Mouse (Mus musculus): Measurements from ENCODE around the gene Plcb4. TPM values are rescaled to one million over a fixed set of nuclear protein-coding genes. Genes with fewer than 3 reads are reported as not detected.

Plcb4 gene
- total RNA-seq (2021): 10 to 100 TPM; 32.0 to 48.9 TPM
- polyA plus RNA-seq (2012; rRNA removed): 4.5 and 7.6 TPM in 2 replicates
- long read RNA-seq: 0 reads

DNA sequence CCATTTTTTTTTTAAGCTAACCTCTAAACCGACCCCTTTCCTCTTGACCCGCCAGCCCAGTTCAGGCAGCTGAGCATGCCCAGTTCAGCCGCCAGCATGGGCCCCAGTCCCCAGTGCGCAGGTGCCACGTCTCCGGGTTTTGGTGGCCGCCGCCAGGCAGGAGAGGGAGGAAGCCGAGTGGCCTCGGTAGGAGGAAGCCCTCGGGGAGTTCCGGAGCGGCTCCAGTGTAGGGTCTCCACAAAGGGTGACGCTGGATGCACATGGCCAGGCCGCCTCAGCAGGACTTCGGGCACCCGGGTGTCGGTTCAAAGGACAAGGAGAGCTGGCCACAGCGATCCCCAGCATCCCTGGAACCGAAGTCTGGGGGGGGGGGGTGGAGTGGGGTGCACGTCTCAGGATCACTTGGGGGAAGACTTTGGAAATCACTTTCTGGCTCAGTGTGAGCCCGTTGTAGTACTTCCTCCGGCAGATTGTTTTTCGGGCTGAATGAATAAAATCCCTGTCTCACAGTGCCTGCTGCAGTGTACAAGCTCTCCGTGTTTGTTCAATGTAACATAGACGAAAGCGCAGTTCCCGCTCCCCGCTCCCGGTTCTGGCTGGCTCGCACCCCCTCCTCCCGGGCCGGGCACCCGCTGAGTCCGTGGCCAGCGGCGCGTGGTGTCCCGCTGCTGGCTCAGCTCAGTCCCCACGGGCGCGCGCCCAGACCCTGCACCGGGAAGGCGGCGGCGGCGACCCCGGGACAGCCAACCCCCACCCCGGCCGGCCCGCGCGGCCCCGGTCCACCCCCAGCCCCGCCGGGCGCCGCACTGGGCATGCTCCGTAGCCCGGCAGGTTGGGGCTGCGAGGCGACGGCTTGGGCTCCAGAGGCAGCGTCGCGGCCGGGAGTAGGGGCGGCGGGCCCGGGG, at the start of gene Plcb4:
TSS of gene Plcb4 (plus strand) at position 526 of the 905 bp plus-strand sequence.
- DNase-seq: peak; percentile 93

GRCm38 (mm10) chr2:135614651-135615261, 44.1 kb upstream of the Plcb4 start:
- no peak for DNase-seq

- peak; percentile 8 for DNase-seq
Measured at GRCm38 (mm10) chr2:135616090-135616489, 42.7 kb upstream of the Plcb4 start.

- no peak for DNase-seq
Measured at GRCm38 (mm10) chr2:135618551-135618950, 40.3 kb upstream of the Plcb4 start.

GRCm38 (mm10) chr2:135619956-135620355, 38.9 kb upstream of the Plcb4 start:
- no peak for DNase-seq

DNA sequence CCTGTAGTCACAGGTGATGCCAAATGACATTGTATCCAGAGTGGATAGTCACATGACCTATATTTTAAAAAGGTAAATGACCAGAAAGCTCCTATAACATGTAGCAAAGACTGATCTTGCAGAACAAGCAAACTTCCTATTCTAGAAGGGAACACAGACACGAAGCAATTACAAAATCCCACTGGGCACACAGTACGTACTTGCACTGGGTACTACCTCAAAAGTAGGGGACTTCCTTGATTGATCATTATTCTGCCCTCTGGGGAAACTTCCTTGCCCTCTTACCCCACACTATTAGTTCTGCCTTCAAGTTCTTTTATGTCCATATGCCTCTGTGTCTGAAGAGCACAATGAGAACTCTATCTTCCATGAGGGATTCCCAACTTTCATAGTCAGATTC, 31.0 kb upstream of the Plcb4 start:
- DNase-seq: no peak

- no peak for DNase-seq
Measured at GRCm38 (mm10) chr2:135637227-135637626, 21.6 kb upstream of the Plcb4 start.

- DNase-seq: no peak
Measured at GRCm38 (mm10) chr2:135641002-135641401, 17.8 kb upstream of the Plcb4 start.

DNA sequence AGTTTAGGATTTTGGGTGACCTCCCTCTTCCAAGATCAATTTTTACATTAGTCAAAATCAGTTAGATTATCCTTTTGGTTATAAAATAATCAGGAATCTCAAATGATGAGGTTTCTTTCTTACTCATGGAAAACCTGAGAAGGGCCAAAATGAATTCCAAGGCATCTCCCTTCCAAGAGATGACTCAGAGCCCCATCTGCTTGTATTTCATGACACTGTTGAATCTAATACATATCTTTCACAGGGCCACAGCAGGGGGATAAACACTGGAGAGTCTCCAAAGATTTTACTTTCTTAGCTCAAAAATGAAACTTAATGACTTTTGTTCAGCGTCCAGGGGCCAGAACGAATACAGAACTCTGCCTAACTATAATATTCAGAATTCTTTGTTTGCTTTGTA, 17.2 kb upstream of the Plcb4 start:
- DNase-seq: no peak

DNA sequence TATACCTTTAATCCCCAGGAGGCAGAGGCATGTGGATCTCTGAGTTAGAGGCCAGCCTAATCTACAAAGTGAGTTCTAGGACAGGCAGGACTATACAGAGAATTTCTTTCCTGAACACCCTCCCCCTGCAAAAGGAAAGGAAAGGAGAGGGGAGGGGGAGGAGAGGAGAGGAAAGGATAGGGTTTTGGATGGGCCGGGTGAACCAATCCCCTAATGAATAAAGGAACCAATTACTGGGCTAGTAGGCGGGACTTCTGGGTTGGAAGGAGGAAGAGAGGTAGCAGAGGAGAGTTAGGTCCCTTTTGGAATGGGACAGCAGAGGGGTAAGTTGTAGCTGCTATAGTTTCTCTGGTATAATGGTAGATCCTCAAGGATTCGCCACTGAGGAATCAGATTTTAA, 12.6 kb upstream of the Plcb4 start:
- no peak for DNase-seq

DNA sequence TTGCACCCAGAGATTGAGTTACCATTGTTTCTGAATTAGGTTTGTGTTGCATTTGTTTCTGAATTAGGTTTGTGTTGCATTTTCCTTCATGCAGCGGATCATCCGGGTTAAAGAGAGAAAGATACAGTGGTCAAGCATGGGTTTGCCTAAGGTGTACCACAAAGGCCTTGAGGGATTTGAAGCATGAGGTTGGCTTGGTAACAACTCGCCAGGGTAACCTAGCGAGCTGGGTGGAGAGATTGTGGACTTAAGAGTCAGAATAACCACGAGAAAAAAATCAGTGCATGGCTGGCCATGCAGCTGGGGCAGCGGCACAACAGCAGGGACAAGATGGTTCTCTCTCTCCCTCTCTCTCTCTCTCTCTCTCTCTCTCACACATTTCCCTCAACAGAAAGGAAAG, 12.2 kb upstream of the Plcb4 start:
- DNase-seq: no peak

GRCm38 (mm10) chr2:135647985-135648384, 10.8 kb upstream of the Plcb4 start:
- DNase-seq: no peak

- DNase-seq: no peak
Measured at GRCm38 (mm10) chr2:135650885-135651284, 7.9 kb upstream of the Plcb4 start.

GRCm38 (mm10) chr2:135652040-135652439, 6.8 kb upstream of the Plcb4 start:
- no peak for DNase-seq

- DNase-seq: no peak
Measured at GRCm38 (mm10) chr2:135652451-135652850, 6.4 kb upstream of the Plcb4 start.

DNA sequence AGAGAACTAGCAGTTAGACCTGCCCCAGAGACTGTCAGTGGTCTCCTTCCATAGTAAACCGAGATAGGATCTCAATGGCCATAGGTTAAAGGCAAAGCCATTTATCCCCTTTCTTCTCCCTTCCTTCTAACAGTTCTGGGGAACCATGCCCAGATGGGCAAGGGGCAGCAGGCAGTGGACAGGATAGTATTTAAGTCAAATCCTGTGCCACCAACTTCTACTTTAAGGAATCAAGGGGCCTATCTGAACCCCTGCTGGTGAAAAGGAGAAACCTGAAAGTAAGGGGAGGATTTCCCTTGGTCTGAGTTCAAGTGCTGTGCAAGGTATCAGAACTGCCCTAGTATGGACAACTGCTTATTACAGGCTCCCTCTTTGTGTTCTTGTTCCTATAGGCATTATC, 2.9 kb upstream of the Plcb4 start:
- DNase-seq: no peak

DNA sequence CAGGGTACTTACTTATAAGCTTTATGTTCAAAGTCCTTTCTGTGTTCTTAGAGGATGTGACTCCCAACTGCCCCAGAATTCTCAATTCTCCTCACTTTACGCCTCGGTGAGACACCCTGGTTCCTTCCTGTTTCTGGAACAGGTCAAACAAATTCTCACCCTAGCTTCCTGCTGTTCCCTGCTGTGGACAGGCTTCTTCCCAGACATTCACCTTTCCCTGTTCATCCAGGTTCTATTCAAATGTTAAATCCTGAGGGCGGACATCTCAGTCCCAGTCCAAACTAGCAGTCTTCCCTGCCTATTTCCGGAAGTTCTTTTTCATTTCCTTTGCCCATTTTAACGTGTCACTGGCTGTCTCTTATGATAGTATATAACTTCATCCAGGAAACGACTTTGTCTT, 2.2 kb upstream of the Plcb4 start:
- DNase-seq: no peak

DNA sequence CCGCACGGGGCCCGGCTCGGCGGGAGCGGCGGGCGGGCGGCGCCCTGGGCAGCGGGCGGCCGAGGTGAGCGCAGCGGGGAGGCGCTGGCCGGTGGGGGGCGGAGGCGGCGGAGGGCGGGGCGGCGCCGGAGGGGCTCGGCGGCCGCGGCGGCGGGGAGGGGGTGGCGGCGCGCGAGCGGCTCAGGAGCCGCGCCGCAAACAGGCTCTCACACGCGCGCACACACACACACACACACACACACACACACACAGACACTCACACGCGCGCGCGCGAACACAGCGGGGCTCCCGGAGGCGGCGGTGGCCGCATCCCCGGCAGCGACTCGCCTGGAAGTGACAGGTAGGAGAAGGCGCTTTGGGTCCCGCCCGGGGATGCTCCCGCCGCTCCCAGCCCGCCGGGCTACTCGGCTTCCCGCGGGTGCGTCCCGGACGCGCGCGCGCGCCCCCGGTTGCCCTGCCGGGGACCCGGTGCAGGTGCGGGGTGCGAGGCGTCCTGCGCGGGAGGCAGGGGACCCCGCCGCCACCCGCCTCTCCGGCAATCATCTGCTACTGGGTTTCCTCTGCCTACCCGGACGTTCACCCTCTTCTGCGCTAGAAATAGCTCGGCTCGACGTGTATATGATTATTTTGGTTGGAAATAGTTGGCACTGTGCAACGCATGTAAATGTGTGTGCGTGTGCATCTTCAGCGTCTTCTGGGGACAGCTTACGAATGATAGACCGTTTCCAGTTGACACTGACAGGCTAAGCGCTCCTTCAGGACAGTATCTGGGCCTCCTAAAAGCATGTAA, 775 bp downstream of the Plcb4 start:
- DNase-seq: peak; percentile 76

DNA sequence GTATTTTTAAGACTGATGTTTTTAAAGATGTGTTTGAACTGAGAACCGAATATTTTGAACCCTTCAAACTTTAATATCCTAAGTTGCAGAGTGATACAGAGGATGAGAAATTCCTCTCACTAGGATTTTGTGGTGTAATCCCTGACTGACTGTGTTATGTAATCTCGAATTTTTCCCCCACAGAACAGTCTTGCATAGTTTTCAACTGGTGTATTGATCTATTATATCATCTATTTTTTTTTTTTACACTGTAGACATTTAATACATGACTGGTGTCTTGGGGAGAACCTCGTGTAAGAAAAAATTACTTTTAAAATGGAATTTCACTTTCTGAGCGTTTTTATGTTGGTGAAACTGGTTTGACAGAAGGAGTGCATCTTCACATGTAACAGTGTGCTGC, 2.0 kb downstream of the Plcb4 start:
- no peak for DNase-seq

DNA sequence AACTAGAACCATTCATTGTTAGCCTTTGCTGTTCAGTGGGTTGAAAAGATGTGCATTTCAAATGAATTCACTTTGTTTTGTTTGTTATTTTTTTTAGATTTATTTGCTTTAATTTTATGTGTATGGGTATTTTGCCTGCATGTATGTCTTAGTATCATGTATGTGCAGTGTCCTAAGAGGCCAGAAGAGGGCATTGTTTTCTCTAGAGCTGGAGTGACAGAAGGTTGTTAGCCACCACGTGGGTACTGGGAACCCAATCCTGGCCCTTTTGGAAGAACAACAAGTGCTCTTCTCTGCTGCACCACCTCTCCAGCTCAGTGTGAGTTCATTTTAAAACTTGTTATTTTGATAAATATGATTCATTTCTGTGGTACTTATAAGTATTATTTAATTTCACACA, 5.0 kb downstream of the Plcb4 start:
- DNase-seq: no peak

GRCm38 (mm10) chr2:135667496-135667895, 8.7 kb downstream of the Plcb4 start:
- DNase-seq: no peak

DNA sequence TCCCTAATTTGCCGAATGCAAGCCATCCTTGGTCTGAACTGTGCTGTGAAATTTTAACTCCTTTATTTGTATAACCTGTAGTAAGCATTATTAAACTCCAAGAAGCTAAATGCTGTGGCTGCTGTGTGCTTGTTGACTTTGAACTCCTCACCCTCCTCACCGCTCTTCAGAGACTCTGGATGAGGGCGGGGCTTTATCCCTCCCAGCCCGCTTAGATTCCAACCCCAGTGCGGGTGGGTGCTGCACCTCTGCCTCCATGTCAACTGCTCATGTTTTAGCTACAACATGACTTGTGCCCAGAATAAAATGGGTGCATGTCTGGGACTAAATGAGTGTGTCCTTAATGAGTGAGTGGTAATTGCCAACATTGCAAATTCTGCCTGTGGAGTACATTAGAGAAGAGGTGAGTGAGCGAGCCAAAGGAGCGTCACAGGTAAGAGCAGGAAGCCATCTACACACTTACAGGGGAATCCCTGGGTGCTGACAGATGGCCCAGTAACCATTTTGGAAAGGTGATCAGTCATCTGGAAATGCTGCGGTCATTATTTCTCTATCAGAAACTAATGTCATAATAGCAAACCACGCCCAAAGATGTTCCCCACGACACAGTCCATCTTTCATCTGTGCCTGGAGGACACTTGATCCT, 13.8 kb downstream of the Plcb4 start:
- DNase-seq: no peak

Data from adrenal gland, adult 2 months (tissue).